Mouse (Mus musculus) ovary, postnatal 10 days (tissue): ENCODE results near the gene Cenpo.

Experiments
- DNase-seq: peaks from one replicate; pipeline ENCODE4 v3.0.0; 2022; ENCODE audit warnings: low spot score

Gene Cenpo

GRCm38 (mm10) chr12:4199271-4199670, 34.8 kb downstream of the Cenpo start:
- no peak for DNase-seq

GRCm38 (mm10) chr12:4198702-4199101, 35.4 kb downstream of the Cenpo start:
- no peak for DNase-seq

- no peak for DNase-seq
Observed at GRCm38 (mm10) chr12:4194643-4195042, 39.5 kb downstream of the Cenpo start.

- no peak for DNase-seq
Observed at GRCm38 (mm10) chr12:4193025-4193740, 40.9 kb downstream of the Cenpo start.

GRCm38 (mm10) chr12:4192514-4192913, 41.6 kb downstream of the Cenpo start:
- no peak for DNase-seq

GRCm38 (mm10) chr12:4189060-4189447, 45.0 kb downstream of the Cenpo start:
- DNase-seq = no peak

GRCm38 (mm10) chr12:4188171-4189059, 45.7 kb downstream of the Cenpo start:
- DNase-seq = peak; percentile 46

- DNase-seq = no peak
Observed at GRCm38 (mm10) chr12:4184648-4185047, 49.4 kb downstream of the Cenpo start.

- DNase-seq = no peak
Observed at GRCm38 (mm10) chr12:4180507-4180906, 53.6 kb downstream of the Cenpo start.

- no peak for DNase-seq
Observed at GRCm38 (mm10) chr12:4179671-4180233, 54.3 kb downstream of the Cenpo start.

GRCm38 (mm10) chr12:4178839-4179238, 55.3 kb downstream of the Cenpo start:
- no peak for DNase-seq

GRCm38 (mm10) chr12:4173108-4173790, 60.8 kb downstream of the Cenpo start:
- no peak for DNase-seq

- DNase-seq = no peak
Observed at GRCm38 (mm10) chr12:4169622-4170021, 64.5 kb downstream of the Cenpo start.

- no peak for DNase-seq
Observed at GRCm38 (mm10) chr12:4169058-4169457, 65.0 kb downstream of the Cenpo start.

GRCm38 (mm10) chr12:4166970-4167369, 67.1 kb downstream of the Cenpo start:
- no peak for DNase-seq

GRCm38 (mm10) chr12:4162886-4163285, 71.2 kb downstream of the Cenpo start:
- DNase-seq = no peak

- no peak for DNase-seq
Observed at GRCm38 (mm10) chr12:4160322-4160721, 73.8 kb downstream of the Cenpo start.

GRCm38 (mm10) chr12:4158868-4159632, 75.0 kb downstream of the Cenpo start:
- no peak for DNase-seq

- DNase-seq = no peak
Observed at GRCm38 (mm10) chr12:4158179-4158578, 75.9 kb downstream of the Cenpo start.

- DNase-seq = no peak
Observed at GRCm38 (mm10) chr12:4157466-4157865, 76.6 kb downstream of the Cenpo start.

GRCm38 (mm10) chr12:4151969-4152368, 82.1 kb downstream of the Cenpo start:
- no peak for DNase-seq

- DNase-seq = no peak
Observed at GRCm38 (mm10) chr12:4150936-4151335, 83.2 kb downstream of the Cenpo start.
